Mouse (Mus musculus) heart, embryonic 11.5 days (tissue): ENCODE measurements at regions not wholly inside any gene's neighbourhood (a gene's known extent, or its start where the extent isn't known, plus 50 kb on each side); places are given as distances from the start of the nearest gene placed in this dataset.

Experiments used
- ATAC-seq: fragments of 200-750 bp; cut with Nextera tagmentation; replicated peaks from 2 replicates; pipeline ENCODE4 v1.8.0; 2017; ENCODE audit warnings: moderate library complexity; ENCODE audit not compliant: insufficient number of reproducible peaks, low FRiP score, low TSS enrichment
- H3K27ac ChIP-seq: fragments of 300-500 bp; sonication (generic); 2 replicates; pipeline ENCODE4 v1.5.1; 2014; ENCODE audit warnings: mild to moderate bottlenecking, low read depth, low read length
- H3K27me3 ChIP-seq: fragments of 300-500 bp; sonication (generic); 2 replicates; pipeline ENCODE4 v1.6.1; 2014; ENCODE audit warnings: mild to moderate bottlenecking, low read length, mixed read lengths; ENCODE audit not compliant: control insufficient read depth, insufficient read depth
- H3K36me3 ChIP-seq: fragments of 300-500 bp; sonication (generic); 2 replicates; pipeline ENCODE4 v1.6.1; 2014; ENCODE audit warnings: mild to moderate bottlenecking, low read length, moderate library complexity, mixed read lengths; ENCODE audit not compliant: control insufficient read depth, insufficient read depth
- H3K4me1 ChIP-seq: fragments of 300-500 bp; sonication (generic); 2 replicates; pipeline ENCODE4 v1.6.1; 2014; ENCODE audit warnings: low read length; ENCODE audit not compliant: control insufficient read depth, insufficient read depth
- H3K4me2 ChIP-seq: fragments of 300-500 bp; sonication (generic); 2 replicates; pipeline ENCODE4 v1.6.1; 2014; ENCODE audit warnings: mild to moderate bottlenecking, moderate library complexity
- H3K4me3 ChIP-seq: fragments of 300-500 bp; sonication (generic); 2 replicates; pipeline ENCODE4 v1.5.1; 2014; ENCODE audit warnings: low read depth, low read length
- H3K9ac ChIP-seq: fragments of 300-500 bp; sonication (generic); 2 replicates; pipeline ENCODE4 v1.6.1; 2014; ENCODE audit warnings: mild to moderate bottlenecking, low read depth, low read length, moderate library complexity
- H3K9me3 ChIP-seq: fragments of 300-500 bp; sonication (generic); replicated peaks from 2 replicates; pipeline ENCODE4 v1.6.1; 2016; ENCODE audit warnings: low read length; ENCODE audit not compliant: control insufficient read depth
- WGBS: fragments of 180-500 bp; shearing (Covaris S2); extraction: QIAGEN DNeasy Blood & Tissue Kit; methylation state at CpG from one replicate; pipeline ENCODE4 v1.1.7; 2014; ENCODE audit not compliant: insufficient replicate concordance; 5-methylcytosine and 5-hydroxymethylcytosine counted together

DNA sequence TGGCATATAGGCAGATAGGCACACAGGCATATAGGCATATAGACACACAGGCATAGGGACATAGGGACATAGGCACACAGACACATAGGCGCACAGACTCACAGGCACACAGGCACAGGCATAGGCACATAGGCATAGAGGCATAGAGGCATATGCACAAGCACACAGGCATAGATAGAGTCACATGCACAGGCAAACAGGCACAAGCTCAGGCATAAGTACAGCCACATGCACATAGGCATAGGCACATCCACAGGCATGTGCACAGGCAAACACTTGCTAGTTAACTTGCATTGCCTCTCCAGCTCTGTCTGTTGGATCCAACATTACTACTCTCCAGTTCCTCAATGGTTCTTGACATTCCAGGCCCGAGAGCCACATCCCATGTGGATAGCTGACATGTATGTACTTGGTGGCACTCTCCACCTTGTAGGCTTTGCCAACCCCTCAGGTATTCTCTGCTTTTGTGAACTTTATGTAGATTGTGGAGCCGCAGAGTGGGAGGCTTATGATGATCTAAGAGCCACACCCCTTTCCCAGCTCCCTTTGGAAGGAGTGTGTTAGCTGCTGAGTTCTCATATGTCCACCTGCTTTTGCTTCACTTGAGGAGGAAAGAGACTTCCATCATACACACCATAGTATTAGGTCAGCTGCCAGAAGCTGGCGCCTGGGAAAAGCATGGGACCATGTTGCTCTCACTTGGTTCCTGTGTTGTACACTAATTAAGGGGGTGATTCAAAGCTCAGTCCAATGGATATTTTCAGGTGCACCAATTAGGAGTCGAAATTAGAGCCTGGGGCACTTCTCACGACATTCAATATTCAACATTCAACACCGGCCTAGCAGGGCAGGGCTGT, 192.7 kb upstream of the Hhip start:
- ATAC-seq, result no peak
- H3K4me1 ChIP-seq, result no peaks in the 10 kb centered on the region
- H3K9ac ChIP-seq, result no peak overlapping the region
- H3K4me3 ChIP-seq, result no peak overlapping the region
- H3K4me2 ChIP-seq, result no peak overlapping the region
- H3K9me3 ChIP-seq, result no peaks in the 10 kb centered on the region
- H3K27me3 ChIP-seq, result no peaks in the 10 kb centered on the region
- WGBS, result 79% methylated on average over 7 of the region's 7 CpGs
- no peaks in the 10 kb centered on the region for H3K36me3 ChIP-seq
- H3K27ac ChIP-seq, result no peak overlapping the region

GRCm38 (mm10) chr8:80249762-80250161, 192.0 kb upstream of the Hhip start:
- Histone ChIP-seq H3K9ac (no peak overlapping the region), H3K36me3 (no peaks in the 10 kb centered on the region), H3K4me1 (no peaks in the 10 kb centered on the region), H3K9me3 (no peaks in the 10 kb centered on the region), H3K4me2 (no peak overlapping the region), H3K27me3 (no peaks in the 10 kb centered on the region), H3K27ac (no peak overlapping the region), H3K4me3 (no peak overlapping the region)
- no peak for ATAC-seq
- 60% methylated on average over 2 of the region's 2 CpGs for WGBS

GRCm38 (mm10) chr8:80239879-80240278, 182.1 kb upstream of the Hhip start:
- no peaks in the 10 kb centered on the region for H3K27me3 ChIP-seq
- no peak overlapping the region for H3K27ac ChIP-seq
- no peak overlapping the region for H3K4me2 ChIP-seq
- no peak for ATAC-seq
- no peak overlapping the region for H3K9ac ChIP-seq
- WGBS, result 73% methylated on average over 4 of the region's 4 CpGs
- H3K36me3 ChIP-seq, result no peaks in the 10 kb centered on the region
- no peak overlapping the region for H3K4me3 ChIP-seq
- H3K4me1 ChIP-seq, result no peaks in the 10 kb centered on the region
- H3K9me3 ChIP-seq, result no peaks in the 10 kb centered on the region

- ATAC-seq, result no peak
- no peaks in the 10 kb centered on the region for H3K9me3 ChIP-seq
- H3K4me2 ChIP-seq, result no peak overlapping the region
- no peak overlapping the region for H3K27ac ChIP-seq
- H3K27me3 ChIP-seq, result no peaks in the 10 kb centered on the region
- H3K4me1 ChIP-seq, result no peaks in the 10 kb centered on the region
- WGBS, result 62% methylated on average over 1 of the region's 1 CpGs
- H3K36me3 ChIP-seq, result no peaks in the 10 kb centered on the region
- no peak overlapping the region for H3K4me3 ChIP-seq
- no peak overlapping the region for H3K9ac ChIP-seq
Measured at GRCm38 (mm10) chr8:80210361-80210760, 152.6 kb upstream of the Hhip start.

- Histone ChIP-seq H3K4me2 (no peak overlapping the region), H3K9ac (no peak overlapping the region), H3K27me3 (no peaks in the 10 kb centered on the region), H3K9me3 (no peaks in the 10 kb centered on the region), H3K36me3 (no peaks in the 10 kb centered on the region), H3K4me1 (no peaks in the 10 kb centered on the region), H3K4me3 (no peak overlapping the region), H3K27ac (no peak overlapping the region)
- 68% methylated on average over 15 of the region's 15 CpGs for WGBS
- no peak for ATAC-seq
Measured at GRCm38 (mm10) chr8:80204678-80205654, 147.2 kb upstream of the Hhip start.

- no peaks in the 10 kb centered on the region for H3K27me3 ChIP-seq
- H3K9ac ChIP-seq, result no peak overlapping the region
- 50% methylated on average over 4 of the region's 4 CpGs for WGBS
- no peaks in the 10 kb centered on the region for H3K9me3 ChIP-seq
- no peaks in the 10 kb centered on the region for H3K36me3 ChIP-seq
- no peaks in the 10 kb centered on the region for H3K4me1 ChIP-seq
- no peak overlapping the region for H3K4me3 ChIP-seq
- no peak overlapping the region for H3K4me2 ChIP-seq
- no peak for ATAC-seq
- no peak overlapping the region for H3K27ac ChIP-seq
Measured at GRCm38 (mm10) chr8:80203769-80204677, 146.2 kb upstream of the Hhip start.

DNA sequence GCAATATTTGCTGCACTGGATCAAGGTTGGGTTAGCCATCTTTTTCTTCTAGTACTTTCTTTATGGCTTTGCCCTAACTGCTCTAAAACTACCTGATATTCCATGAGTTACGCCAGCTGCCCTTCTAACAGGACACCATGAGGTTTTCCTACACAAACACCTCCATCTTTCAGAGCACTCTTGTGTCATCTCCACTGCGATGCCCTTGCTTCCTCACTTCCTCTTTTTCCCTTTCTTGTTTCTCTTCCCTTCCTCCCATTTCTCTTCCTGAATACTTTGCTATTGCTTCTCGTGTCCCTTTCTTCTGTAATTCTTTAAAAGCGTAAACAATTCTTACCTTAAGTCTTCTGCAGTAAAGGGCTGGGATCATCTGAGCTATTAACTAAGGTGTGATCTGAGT, 139.9 kb upstream of the Hhip start:
- no peak overlapping the region for H3K4me3 ChIP-seq
- no peak overlapping the region for H3K9ac ChIP-seq
- H3K27me3 ChIP-seq, result no peaks in the 10 kb centered on the region
- H3K4me1 ChIP-seq, result no peaks in the 10 kb centered on the region
- H3K27ac ChIP-seq, result no peak overlapping the region
- no peak for ATAC-seq
- WGBS, result 73% methylated on average over 4 of the region's 4 CpGs
- no peaks in the 10 kb centered on the region for H3K9me3 ChIP-seq
- H3K4me2 ChIP-seq, result no peak overlapping the region
- no peaks in the 10 kb centered on the region for H3K36me3 ChIP-seq

GRCm38 (mm10) chr8:80190510-80190908, 132.7 kb upstream of the Hhip start:
- H3K4me3 ChIP-seq, result no peak overlapping the region
- H3K9ac ChIP-seq, result no peak overlapping the region
- no peaks in the 10 kb centered on the region for H3K9me3 ChIP-seq
- no peak for ATAC-seq
- no peak overlapping the region for H3K4me2 ChIP-seq
- H3K36me3 ChIP-seq, result no peaks in the 10 kb centered on the region
- 71% methylated on average over 4 of the region's 4 CpGs for WGBS
- no peaks in the 10 kb centered on the region for H3K4me1 ChIP-seq
- H3K27me3 ChIP-seq, result no peaks in the 10 kb centered on the region
- H3K27ac ChIP-seq, result no peak overlapping the region
